Mouse (Mus musculus): ENCODE results near the gene Aif1l. TPM values are rescaled to one million over a fixed set of nuclear protein-coding genes. Genes with fewer than 3 reads are reported as not detected.

Gene Aif1l
- polyA plus RNA-seq, 1 experiment from 2014 or later: 39.6 TPM

DNA sequence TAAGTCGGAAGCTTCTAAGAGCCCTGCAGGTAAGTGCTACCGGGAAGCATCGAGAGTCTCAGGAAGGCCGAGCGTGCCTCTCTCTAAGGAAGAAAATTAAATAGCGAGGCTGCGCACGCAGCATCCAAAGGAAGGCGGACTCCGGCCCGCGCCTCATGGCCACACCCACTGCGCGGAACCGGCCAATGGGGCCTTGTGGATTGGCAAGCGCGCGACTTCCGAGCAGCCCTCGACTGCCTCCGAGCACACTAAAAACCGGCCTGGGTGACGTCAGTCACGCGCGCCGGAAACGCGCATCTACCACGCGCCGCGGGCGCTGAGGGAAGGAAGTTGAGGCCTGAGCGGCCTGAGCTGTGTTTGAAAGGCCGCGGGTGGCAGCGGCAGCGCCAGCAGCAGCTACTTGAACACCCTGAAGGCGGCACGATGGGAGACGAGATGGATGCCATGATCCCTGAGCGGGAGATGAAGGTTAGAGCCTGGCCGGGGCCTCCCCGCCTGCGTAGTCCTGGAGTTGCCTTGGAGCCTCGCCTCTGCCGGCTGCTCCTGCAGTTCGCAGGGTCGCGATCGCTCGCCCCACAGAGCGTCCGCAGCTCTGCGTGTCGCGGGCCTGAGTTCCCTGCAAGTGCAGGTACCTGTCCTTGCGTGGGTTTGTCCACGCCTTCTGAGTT, 24.3 kb downstream of the Aif1l start, which contains the start of gene Nup214:
Gene Nup214 (plus strand): TSS at position 296 of the 668 bp plus-strand sequence.
- peak within 1 kb of the TSS; percentile 82 for H3K4me2 ChIP-seq (replicated peaks)
- peak within 1 kb of the TSS; percentile 86 for H3K4me3 ChIP-seq
- peaks cover 47% of the 10 kb centered on the region for H3K36me3 ChIP-seq
- H3K9me3 ChIP-seq: no peaks in the 10 kb centered on the region
- H3K27me3 ChIP-seq (replicated peaks): no peaks in the 10 kb centered on the region
- peaks cover 14% of the 10 kb centered on the region for H3K4me1 ChIP-seq
- peak; percentile 98 for ATAC-seq (ENCODE audit: low FRiP score, low read depth)
- H3K9ac ChIP-seq: peak within 1 kb of the TSS; percentile 93
- WGBS: under 1% methylated on average over 60 of the region's 60 CpGs
- peak within 1 kb of the TSS; percentile 57 for H3K27ac ChIP-seq

DNA sequence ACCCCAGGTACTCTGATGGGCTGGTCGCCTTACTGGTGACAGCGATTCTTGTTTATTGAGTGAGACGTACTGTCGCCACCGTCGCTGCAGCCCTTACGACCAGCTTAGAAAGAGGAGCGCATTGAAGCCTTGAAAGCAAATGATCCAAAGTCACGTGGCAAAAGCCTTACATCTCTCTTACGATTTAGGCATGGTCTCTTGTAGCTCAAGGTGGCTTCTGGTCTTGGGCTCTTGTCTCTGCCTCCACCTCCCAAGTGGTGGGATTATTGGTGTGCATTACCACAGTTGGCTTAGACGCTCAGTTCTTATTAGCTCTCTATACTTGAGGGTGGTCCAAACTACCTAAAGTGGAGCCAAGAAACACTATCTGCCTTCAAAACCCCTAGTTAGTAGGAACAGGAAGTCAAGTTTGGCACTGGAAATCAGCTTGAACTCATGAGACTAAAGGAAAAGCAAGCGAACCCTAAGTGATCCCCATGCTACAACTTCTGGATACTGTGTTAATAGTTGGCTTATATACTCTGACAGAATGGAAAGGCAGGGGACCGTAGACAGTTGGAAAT, 25.0 kb downstream of the Aif1l start:
- Histone ChIP-seq H3K4me3 (peak overlapping the region; percentile 86), H3K36me3 (peaks cover 46% of the 10 kb centered on the region), H3K4me2 (replicated peaks) (peak overlapping the region; percentile 82), H3K9me3 (no peaks in the 10 kb centered on the region), H3K4me1 (peaks cover 14% of the 10 kb centered on the region), H3K9ac (peak overlapping the region; percentile 93), H3K27me3 (replicated peaks) (no peaks in the 10 kb centered on the region), H3K27ac (no peak overlapping the region)
- no peak; the same call in 1 of the 2 replicates for ATAC-seq (ENCODE audit: low FRiP score, low read depth)
- WGBS: 11% methylated on average over 13 of the region's 13 CpGs

GRCm38 (mm10) chr2:31987774-31988173, 37.8 kb downstream of the Aif1l start:
- 100% methylated on average over 1 of the region's 1 CpGs for WGBS
- ATAC-seq (ENCODE audit: low FRiP score, low read depth): no peak
- H3K4me2 ChIP-seq (replicated peaks): no peak overlapping the region
- H3K27me3 ChIP-seq (replicated peaks): no peaks in the 10 kb centered on the region
- H3K9me3 ChIP-seq: no peaks in the 10 kb centered on the region
- H3K4me3 ChIP-seq: no peak overlapping the region
- no peak overlapping the region for H3K27ac ChIP-seq
- H3K9ac ChIP-seq: no peak overlapping the region
- peaks cover 96% of the 10 kb centered on the region for H3K36me3 ChIP-seq
- no peaks in the 10 kb centered on the region for H3K4me1 ChIP-seq

DNA sequence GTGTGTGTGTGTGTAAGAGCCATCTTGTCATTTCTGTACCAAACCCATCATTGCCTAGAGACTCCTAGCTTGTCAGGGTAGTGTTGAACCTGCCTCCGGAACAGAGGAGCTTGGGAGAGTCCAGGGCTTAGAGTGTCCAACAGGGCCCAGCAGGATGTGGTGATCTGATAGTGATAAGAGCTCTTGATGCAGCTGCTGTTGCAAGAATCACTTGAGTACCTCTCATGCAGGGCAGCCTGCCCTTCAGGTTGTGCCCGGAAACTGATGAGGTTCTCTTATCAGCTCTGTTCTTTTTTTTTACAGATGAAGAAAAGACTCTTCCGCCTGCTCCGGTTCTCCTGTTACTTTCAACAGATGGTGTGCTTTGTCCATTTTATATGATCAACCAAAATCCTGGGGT, 41.0 kb downstream of the Aif1l start:
- Histone ChIP-seq H3K9ac (no peak overlapping the region), H3K9me3 (no peaks in the 10 kb centered on the region), H3K36me3 (peaks cover 94% of the 10 kb centered on the region), H3K4me1 (no peaks in the 10 kb centered on the region), H3K27me3 (replicated peaks) (no peaks in the 10 kb centered on the region), H3K27ac (no peak overlapping the region), H3K4me3 (no peak overlapping the region), H3K4me2 (replicated peaks) (no peak overlapping the region)
- ATAC-seq (ENCODE audit: low FRiP score, low read depth): no peak
- WGBS: 96% methylated on average over 4 of the region's 4 CpGs

DNA sequence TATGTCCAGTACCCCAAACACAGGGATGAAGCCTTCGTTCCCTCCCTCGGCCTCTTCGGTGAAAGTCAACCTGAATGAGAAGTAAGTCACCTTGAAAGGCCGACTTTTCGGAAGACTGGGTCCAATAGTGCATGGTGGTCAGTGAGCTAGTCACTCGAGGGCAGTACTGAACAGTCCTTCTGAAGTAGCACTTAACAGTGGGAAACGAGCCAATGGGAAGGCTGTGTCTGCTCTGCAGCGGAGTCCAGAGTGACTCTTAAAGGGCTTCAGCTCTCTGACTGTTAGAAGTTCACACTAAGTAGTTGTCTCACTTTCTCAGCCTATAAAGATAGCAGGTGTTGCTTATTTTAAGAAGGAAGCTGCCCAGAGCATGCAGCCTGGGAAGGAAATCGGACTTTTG, 45.0 kb downstream of the Aif1l start:
- no peak for ATAC-seq (ENCODE audit: low FRiP score, low read depth)
- no peak overlapping the region for H3K4me2 ChIP-seq (replicated peaks)
- H3K9me3 ChIP-seq: no peaks in the 10 kb centered on the region
- no peak overlapping the region for H3K4me3 ChIP-seq
- H3K27me3 ChIP-seq (replicated peaks): no peaks in the 10 kb centered on the region
- H3K9ac ChIP-seq: no peak overlapping the region
- H3K27ac ChIP-seq: no peak overlapping the region
- H3K4me1 ChIP-seq: no peaks in the 10 kb centered on the region
- WGBS: 94% methylated on average over 9 of the region's 9 CpGs
- H3K36me3 ChIP-seq: peaks cover 95% of the 10 kb centered on the region

GRCm38 (mm10) chr2:31996060-31996459, 46.1 kb downstream of the Aif1l start:
- peaks cover 93% of the 10 kb centered on the region for H3K36me3 ChIP-seq

DNA sequence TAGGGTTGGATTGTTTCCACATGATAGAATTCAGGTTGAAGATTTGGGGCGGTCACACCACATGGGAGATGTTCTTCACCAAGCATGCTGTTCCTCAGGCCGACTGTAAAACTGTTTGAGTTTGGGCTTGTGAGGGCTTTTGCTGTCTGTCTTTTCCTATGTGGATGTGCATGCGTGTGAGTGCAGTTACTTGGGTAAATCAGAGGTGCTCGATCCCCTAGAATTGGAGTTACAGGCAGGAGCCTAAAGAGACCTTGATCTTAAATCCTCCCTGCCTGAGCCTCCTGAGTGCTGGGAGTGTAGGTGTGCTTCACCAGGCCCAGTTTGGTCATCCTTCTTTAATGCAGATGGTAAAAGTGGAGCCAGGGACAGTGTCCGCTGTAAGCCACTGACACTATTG, 47.6 kb downstream of the Aif1l start:
- Histone ChIP-seq H3K9ac (no peak overlapping the region), H3K36me3 (peaks cover 86% of the 10 kb centered on the region), H3K4me2 (replicated peaks) (no peak overlapping the region), H3K27me3 (replicated peaks) (no peaks in the 10 kb centered on the region), H3K27ac (no peak overlapping the region), H3K4me3 (no peak overlapping the region), H3K4me1 (no peaks in the 10 kb centered on the region), H3K9me3 (no peaks in the 10 kb centered on the region)
- 95% methylated on average over 5 of the region's 5 CpGs for WGBS
- no peak for ATAC-seq (ENCODE audit: low FRiP score, low read depth)

More at GRCm38 (mm10) chr2:31996060-31996459, 46.1 kb downstream of the Aif1l start:
- Histone ChIP-seq H3K9ac (no peak overlapping the region), H3K9me3 (no peaks in the 10 kb centered on the region), H3K4me2 (replicated peaks) (no peak overlapping the region), H3K27me3 (replicated peaks) (no peaks in the 10 kb centered on the region), H3K27ac (no peak overlapping the region), H3K4me3 (no peak overlapping the region), H3K4me1 (no peaks in the 10 kb centered on the region)
- no peak for ATAC-seq (ENCODE audit: low FRiP score, low read depth)
- WGBS: 95% methylated on average over 13 of the region's 13 CpGs

GRCm38 (mm10) chr2:31998443-31998842, 48.5 kb downstream of the Aif1l start:
- no peak for ATAC-seq (ENCODE audit: low FRiP score, low read depth)
- 76% methylated on average over 2 of the region's 2 CpGs for WGBS
- no peaks in the 10 kb centered on the region for H3K27me3 ChIP-seq (replicated peaks)

GRCm38 (mm10) chr2:32008311-32008710, 58.4 kb downstream of the Aif1l start:
- no peak overlapping the region for H3K4me2 ChIP-seq (replicated peaks)
- 96% methylated on average over 2 of the region's 2 CpGs for WGBS
- H3K27me3 ChIP-seq (replicated peaks): no peaks in the 10 kb centered on the region
- no peak overlapping the region for H3K9ac ChIP-seq
- H3K36me3 ChIP-seq: peaks cover 87% of the 10 kb centered on the region
- H3K9me3 ChIP-seq: no peaks in the 10 kb centered on the region
- no peak overlapping the region for H3K4me3 ChIP-seq
- H3K27ac ChIP-seq: no peak overlapping the region
- H3K4me1 ChIP-seq: no peaks in the 10 kb centered on the region
- ATAC-seq (ENCODE audit: low FRiP score, low read depth): no peak

More at GRCm38 (mm10) chr2:31998443-31998842, 48.5 kb downstream of the Aif1l start:
- Histone ChIP-seq H3K4me3 (no peak overlapping the region), H3K27ac (no peak overlapping the region), H3K4me2 (replicated peaks) (no peak overlapping the region), H3K9ac (no peak overlapping the region), H3K36me3 (peaks cover 86% of the 10 kb centered on the region), H3K4me1 (no peaks in the 10 kb centered on the region), H3K9me3 (no peaks in the 10 kb centered on the region)

GRCm38 (mm10) chr2:32008716-32009115, 58.8 kb downstream of the Aif1l start:
- H3K27ac ChIP-seq: no peak overlapping the region
- WGBS: 95% methylated on average over 11 of the region's 11 CpGs
- peaks cover 86% of the 10 kb centered on the region for H3K36me3 ChIP-seq
- no peaks in the 10 kb centered on the region for H3K9me3 ChIP-seq
- H3K4me2 ChIP-seq (replicated peaks): no peak overlapping the region
- ATAC-seq (ENCODE audit: low FRiP score, low read depth): no peak
- no peak overlapping the region for H3K9ac ChIP-seq
- no peak overlapping the region for H3K4me3 ChIP-seq
- no peaks in the 10 kb centered on the region for H3K4me1 ChIP-seq
- no peaks in the 10 kb centered on the region for H3K27me3 ChIP-seq (replicated peaks)

- peaks cover 87% of the 10 kb centered on the region for H3K36me3 ChIP-seq
- no peak overlapping the region for H3K27ac ChIP-seq
- no peak overlapping the region for H3K4me2 ChIP-seq (replicated peaks)
- no peaks in the 10 kb centered on the region for H3K9me3 ChIP-seq
- ATAC-seq (ENCODE audit: low FRiP score, low read depth): no peak
- H3K4me1 ChIP-seq: no peaks in the 10 kb centered on the region
- no peaks in the 10 kb centered on the region for H3K27me3 ChIP-seq (replicated peaks)
- 86% methylated on average over 4 of the region's 4 CpGs for WGBS
- no peak overlapping the region for H3K4me3 ChIP-seq
- no peak overlapping the region for H3K9ac ChIP-seq
Measured at GRCm38 (mm10) chr2:32019704-32020103, 69.8 kb downstream of the Aif1l start.

GRCm38 (mm10) chr2:32020229-32020628, 70.3 kb downstream of the Aif1l start:
- no peak overlapping the region for H3K27ac ChIP-seq
- H3K27me3 ChIP-seq (replicated peaks): no peaks in the 10 kb centered on the region
- 94% methylated on average over 5 of the region's 5 CpGs for WGBS
- H3K4me2 ChIP-seq (replicated peaks): no peak overlapping the region
- H3K9ac ChIP-seq: no peak overlapping the region
- ATAC-seq (ENCODE audit: low FRiP score, low read depth): no peak
- peaks cover 89% of the 10 kb centered on the region for H3K36me3 ChIP-seq
- no peaks in the 10 kb centered on the region for H3K4me1 ChIP-seq
- H3K9me3 ChIP-seq: no peaks in the 10 kb centered on the region
- H3K4me3 ChIP-seq: no peak overlapping the region
